In the genomic region with DNA sequence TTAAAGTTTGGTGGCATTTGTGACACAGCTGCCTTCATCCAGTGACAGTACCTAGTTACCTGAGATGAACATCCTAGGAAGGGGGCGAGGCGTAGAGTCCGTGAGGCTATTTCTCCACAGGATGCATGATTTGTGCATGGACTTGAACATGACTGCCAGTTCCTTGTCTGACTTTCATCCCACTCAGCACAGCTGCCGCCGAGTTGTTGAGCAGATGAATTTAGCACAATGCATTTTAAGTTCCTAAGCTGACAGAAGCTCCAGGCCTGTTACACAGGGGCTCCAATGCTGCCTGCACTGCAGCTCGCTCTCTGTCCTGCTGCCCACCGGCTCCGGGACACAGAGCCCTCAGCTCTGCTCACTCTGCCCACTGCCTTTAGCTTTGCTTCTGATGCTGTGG, we compare ENCODE assay signal across 16 mouse cellular contexts.
DNase-seq lines count a peak whose midpoint lies in the region; ATAC-seq and TF ChIP-seq lines count a peak whose summit lies in the region.
"Had no signal": no experiment of that assay in that cellular context is flagged by ENCODE, and none has a peak within 500 bp of the region (broad histone marks: within the 10 kb centered on the region; RNA-seq: fewer than 3 reads in every experiment).

No protein-coding gene starts in this region.

- no peaks in the 10 kb centered on the region for H3K9me3 ChIP-seq in hindbrain, embryonic 16.5 days (ENCODE audit: control insufficient read depth, low read length)
- no peaks in the 10 kb centered on the region for H3K9me3 ChIP-seq in hindbrain, embryonic 12.5 days (replicated peaks)
- H3K9me3 ChIP-seq in midbrain, embryonic 15.5 days, result no peaks in the 10 kb centered on the region
- no peaks in the 10 kb centered on the region for H3K9me3 ChIP-seq in midbrain, embryonic 13.5 days
- H3K9me3 ChIP-seq in stomach, postnatal 0 days (ENCODE audit: control insufficient read depth, low read length), result no peaks in the 10 kb centered on the region
- H3K9me3 ChIP-seq: heart, embryonic 12.5 days had no signal

- peak; percentile 25; the same call in 1 of the 2 replicates for ATAC-seq in hindbrain, embryonic 16.5 days
- no peak for ATAC-seq in hindbrain, embryonic 12.5 days (ENCODE audit: low FRiP score)
- ATAC-seq in midbrain, embryonic 15.5 days (replicated peaks), result no peak
- ATAC-seq in midbrain, embryonic 13.5 days, result no peak
- ATAC-seq in stomach, postnatal 0 days (ENCODE audit: low FRiP score, low TSS enrichment), result no peak

- no peak for TF ChIP-seq CTCF in stomach, postnatal 0 days (IDR thresholded peaks at IDR 0.05; ENCODE audit: low read depth)

- no peaks in the 10 kb centered on the region for H3K27me3 ChIP-seq in hindbrain, embryonic 16.5 days (replicated peaks; ENCODE audit: control insufficient read depth, insufficient read depth, low read length)
- H3K27me3 ChIP-seq in hindbrain, embryonic 12.5 days, result no peaks in the 10 kb centered on the region
- no peaks in the 10 kb centered on the region for H3K27me3 ChIP-seq in midbrain, embryonic 15.5 days (replicated peaks)
- no peaks in the 10 kb centered on the region for H3K27me3 ChIP-seq in midbrain, embryonic 13.5 days
- no peaks in the 10 kb centered on the region for H3K27me3 ChIP-seq in stomach, postnatal 0 days (ENCODE audit: control insufficient read depth, insufficient read depth, low read length)
- H3K27me3 ChIP-seq: CH12.LX; heart, embryonic 12.5 days had no signal

- no peak overlapping the region for H3K9ac ChIP-seq in hindbrain, embryonic 16.5 days (ENCODE audit: low read depth, low read length)
- no peak overlapping the region for H3K9ac ChIP-seq in hindbrain, embryonic 12.5 days
- H3K9ac ChIP-seq in midbrain, embryonic 15.5 days, result no peak overlapping the region
- no peak overlapping the region for H3K9ac ChIP-seq in midbrain, embryonic 13.5 days (replicated peaks)
- no peak overlapping the region for H3K9ac ChIP-seq in stomach, postnatal 0 days (ENCODE audit: low read length)
- H3K9ac ChIP-seq: heart, embryonic 12.5 days had no signal

- H3K4me2 ChIP-seq in hindbrain, embryonic 16.5 days (ENCODE audit: low read length), result no peak overlapping the region
- no peak overlapping the region for H3K4me2 ChIP-seq in hindbrain, embryonic 12.5 days (replicated peaks)
- no peak overlapping the region for H3K4me2 ChIP-seq in midbrain, embryonic 15.5 days
- H3K4me2 ChIP-seq in midbrain, embryonic 13.5 days (replicated peaks), result no peak overlapping the region
- H3K4me2 ChIP-seq in stomach, postnatal 0 days (replicated peaks; ENCODE audit: low read depth), result no peak overlapping the region
- H3K4me2 ChIP-seq: heart, embryonic 12.5 days had no signal

- peak; percentile 49 to 50 for DNase-seq in layer of hippocampus, postnatal 36 days
- no peak for DNase-seq in stomach, postnatal 0 days (ENCODE audit: low spot score)
- DNase-seq in B cell, adult 2 months, result no peak
- DNase-seq: adrenal gland, postnatal 14 days; cerebellum, adult 9-10 months; heart, postnatal 36 days; kidney, postnatal 10 days; lung, adult 2 months; thymus, adult 2 months had no signal

- H3K36me3 ChIP-seq in hindbrain, embryonic 16.5 days (ENCODE audit: control insufficient read depth, insufficient read depth, low read length), result no peaks in the 10 kb centered on the region
- H3K36me3 ChIP-seq in hindbrain, embryonic 12.5 days, result no peaks in the 10 kb centered on the region
- no peaks in the 10 kb centered on the region for H3K36me3 ChIP-seq in midbrain, embryonic 15.5 days (replicated peaks)
- H3K36me3 ChIP-seq in midbrain, embryonic 13.5 days, result no peaks in the 10 kb centered on the region
- no peaks in the 10 kb centered on the region for H3K36me3 ChIP-seq in stomach, postnatal 0 days (ENCODE audit: control insufficient read depth, insufficient read depth, low read length)
- H3K36me3 ChIP-seq: heart, embryonic 12.5 days had no signal

- 68% methylated on average over 8 of the region's 8 CpGs for WGBS in hindbrain, embryonic 16.5 days
- 86% methylated on average over 8 of the region's 8 CpGs for WGBS in hindbrain, embryonic 12.5 days
- 71% methylated on average over 8 of the region's 8 CpGs for WGBS in midbrain, embryonic 15.5 days
- WGBS in midbrain, embryonic 13.5 days, result 69% methylated on average over 8 of the region's 8 CpGs
- 77% methylated on average over 8 of the region's 8 CpGs for WGBS in stomach, postnatal 0 days

- peaks cover 14% of the 10 kb centered on the region for H3K4me1 ChIP-seq in hindbrain, embryonic 16.5 days (ENCODE audit: control insufficient read depth, insufficient read depth, low read depth, low read length)
- peaks cover 24% of the 10 kb centered on the region for H3K4me1 ChIP-seq in hindbrain, embryonic 12.5 days
- H3K4me1 ChIP-seq in midbrain, embryonic 15.5 days, result peaks cover 34% of the 10 kb centered on the region
- peaks cover 49% of the 10 kb centered on the region for H3K4me1 ChIP-seq in midbrain, embryonic 13.5 days (replicated peaks)
- peaks cover 18% of the 10 kb centered on the region for H3K4me1 ChIP-seq in stomach, postnatal 0 days (replicated peaks; ENCODE audit: control insufficient read depth, insufficient read depth)

- peak overlapping the region; percentile 39; the same call in 1 of the 2 replicates for H3K27ac ChIP-seq in hindbrain, embryonic 16.5 days (ENCODE audit: low read depth, low read length)
- H3K27ac ChIP-seq in hindbrain, embryonic 12.5 days, result no peak overlapping the region
- 0 out of 2 replicates have a peak overlapping the region, but pooled peaks have one; percentile 3 for H3K27ac ChIP-seq in midbrain, embryonic 15.5 days
- H3K27ac ChIP-seq in midbrain, embryonic 13.5 days, result no peak overlapping the region; the same call in 1 of the 2 replicates
- H3K27ac ChIP-seq in stomach, postnatal 0 days (replicated peaks), result 0 out of 2 replicates have a peak overlapping the region, but pooled peaks have one; percentile 24
- H3K27ac ChIP-seq: macrophage had no signal

- TF ChIP-seq EP300 in stomach, postnatal 0 days (optimal IDR thresholded peaks at IDR 0.05), result no peak

- H3K4me3 ChIP-seq in hindbrain, embryonic 16.5 days (ENCODE audit: low read length), result no peak overlapping the region
- H3K4me3 ChIP-seq in hindbrain, embryonic 12.5 days, result no peak overlapping the region
- no peak overlapping the region for H3K4me3 ChIP-seq in midbrain, embryonic 15.5 days
- no peak overlapping the region for H3K4me3 ChIP-seq in midbrain, embryonic 13.5 days (replicated peaks)
- no peak overlapping the region for H3K4me3 ChIP-seq in stomach, postnatal 0 days (ENCODE audit: low read depth, low read length)
- H3K4me3 ChIP-seq: heart, embryonic 12.5 days had no signal

Comparison
In these comparisons a context has a peak if more than half of its experiments do, and no peak if none do; other contexts are left out.
1. H3K27ac ChIP-seq: peak in hindbrain, embryonic 16.5 days (single experiment), midbrain, embryonic 15.5 days (single experiment) and stomach, postnatal 0 days (single experiment); none in hindbrain, embryonic 12.5 days (single experiment) and midbrain, embryonic 13.5 days (single experiment).
2. DNase-seq: peak in layer of hippocampus, postnatal 36 days (2 of 2); none in stomach, postnatal 0 days (single experiment) and B cell, adult 2 months (0 of 2).